Mouse (Mus musculus) forebrain, postnatal 0 days (tissue): ENCODE results near the gene Lrrc20. TPM values are rescaled to one million over a fixed set of nuclear protein-coding genes. Genes with fewer than 3 reads are reported as not detected.

Experiments used
- ATAC-seq: fragments of 200-750 bp; cut with Nextera tagmentation; 2 replicates; pipeline ENCODE4 v1.8.0; 2017; ENCODE audit warnings: mild to moderate bottlenecking, moderate library complexity
- DNase-seq: peaks from one replicate; pipeline ENCODE4 v3.0.0-alpha.2; 2015
- H3K27ac ChIP-seq: fragments of 300-500 bp; sonication (generic); 2 replicates; pipeline ENCODE4 v1.5.1; 2014; ENCODE audit warnings: low read depth, mild to moderate bottlenecking, antibody characterized with exemption, low read length, moderate library complexity, mixed read lengths
- H3K27me3 ChIP-seq: fragments of 300-500 bp; sonication (generic); 2 replicates; pipeline ENCODE4 v1.6.1; 2014; ENCODE audit warnings: mild to moderate bottlenecking, low read length, mixed read lengths; ENCODE audit not compliant: insufficient read depth
- H3K36me3 ChIP-seq: fragments of 300-500 bp; sonication (generic); 2 replicates; pipeline ENCODE4 v1.6.1; 2014; ENCODE audit warnings: mild to moderate bottlenecking, moderate library complexity; ENCODE audit not compliant: insufficient read depth
- H3K4me1 ChIP-seq: fragments of 300-500 bp; sonication (generic); 2 replicates; pipeline ENCODE4 v1.6.1; 2014; ENCODE audit warnings: antibody characterized with exemption; ENCODE audit not compliant: insufficient read depth
- H3K4me2 ChIP-seq: fragments of 300-500 bp; sonication (generic); 2 replicates; pipeline ENCODE4 v1.6.1; 2014; ENCODE audit warnings: low read depth, mild to moderate bottlenecking, moderate library complexity
- H3K4me3 ChIP-seq: fragments of 300-500 bp; sonication (generic); 2 replicates; pipeline ENCODE4 v1.5.1; 2014; ENCODE audit warnings: low read depth, low read length, mixed read lengths
- H3K9ac ChIP-seq: fragments of 300-500 bp; sonication (generic); 2 replicates; pipeline ENCODE4 v1.6.1; 2014; ENCODE audit warnings: mild to moderate bottlenecking
- H3K9me3 ChIP-seq: fragments of 300-500 bp; sonication (generic); 2 replicates; pipeline ENCODE4 v1.6.1; 2016; ENCODE audit warnings: low read length
- CTCF ChIP-seq: sonication (generic); IDR thresholded peaks from 2 replicates; pipeline ENCODE4 v1.5.1; 2016; ENCODE audit warnings: antibody characterized with exemption, control low read depth, low read depth
- WGBS: fragments of 180-500 bp; shearing (Covaris S2); extraction: QIAGEN DNeasy Blood & Tissue Kit; methylation state at CpG from one replicate; pipeline ENCODE4 v1.1.7; 2014; 5-methylcytosine and 5-hydroxymethylcytosine counted together
- polyA plus RNA-seq: library from polyadenylated mRNA; unstranded; fragments of >200 nt; fragmentation: Nextera tagmentation; extraction: Ambion mirVana; gene quantifications from 2 replicates; pipeline ENCODE4 v1.2.1, GENCODE M21; 2015
- total RNA-seq: library from RNA; depleted of rRNA; stranded (reverse); fragments of >200 nt; gene quantifications from 2 replicates; pipeline ENCODE4 v1.2.3, GENCODE M21; 2014; rRNA removed

Lrrc20 gene
- total RNA-seq (16.8 and 19.5 TPM in 2 replicates), polyA plus RNA-seq (15.9 and 16.0 TPM in 2 replicates)

- no peaks in the 10 kb centered on the region for H3K9me3 ChIP-seq
- ATAC-seq (peak; percentile 100), DNase-seq (peak; percentile 97)
- H3K27ac ChIP-seq = peak within 1 kb of the TSS; percentile 71; the same call in 1 of the 2 replicates
- 1% methylated on average over 70 of the region's 70 CpGs for WGBS
- H3K4me2 ChIP-seq = peak within 1 kb of the TSS; percentile 90
- no peaks in the 10 kb centered on the region for H3K36me3 ChIP-seq
- TF ChIP-seq CTCF = peak; percentile 37
- H3K9ac ChIP-seq = peak within 1 kb of the TSS; percentile 69
- peak within 1 kb of the TSS; percentile 92 for H3K4me3 ChIP-seq
- no peaks in the 10 kb centered on the region for H3K4me1 ChIP-seq
- no peaks in the 10 kb centered on the region for H3K27me3 ChIP-seq
These were observed at the start of gene Lrrc20 for GRCm38 (mm10) chr10:61475594-61476439. Gene Lrrc20 (plus strand): TSS chr10:61475801.

- peaks cover 21% of the 10 kb centered on the region for H3K36me3 ChIP-seq
- ATAC-seq (no peak), DNase-seq (no peak)
- TF ChIP-seq CTCF = no peak
- no peaks in the 10 kb centered on the region for H3K9me3 ChIP-seq
- no peak overlapping the region for H3K27ac ChIP-seq
- no peak overlapping the region for H3K4me2 ChIP-seq
- H3K4me1 ChIP-seq = no peaks in the 10 kb centered on the region
- 61% methylated on average over 2 of the region's 2 CpGs for WGBS
- no peak overlapping the region for H3K4me3 ChIP-seq
- no peak overlapping the region for H3K9ac ChIP-seq
- no peaks in the 10 kb centered on the region for H3K27me3 ChIP-seq
These were observed 49.3 kb upstream of the Lrrc20 start for GRCm38 (mm10) chr10:61426251-61426757.

- Histone ChIP-seq H3K4me2 (no peak overlapping the region), H3K9ac (no peak overlapping the region), H3K4me1 (no peaks in the 10 kb centered on the region), H3K4me3 (no peak overlapping the region), H3K27me3 (no peaks in the 10 kb centered on the region), H3K36me3 (peaks cover 29% of the 10 kb centered on the region), H3K27ac (no peak overlapping the region), H3K9me3 (no peaks in the 10 kb centered on the region)
- DNase-seq = no peak
- TF ChIP-seq CTCF = no peak
- WGBS = 81% methylated on average over 6 of the region's 6 CpGs
- ATAC-seq = no peak
These were observed 47.6 kb upstream of the Lrrc20 start for GRCm38 (mm10) chr10:61427951-61428350.

- no peak overlapping the region for H3K9ac ChIP-seq
- H3K27me3 ChIP-seq = no peaks in the 10 kb centered on the region
- H3K4me2 ChIP-seq = no peak overlapping the region
- peaks cover 34% of the 10 kb centered on the region for H3K36me3 ChIP-seq
- DNase-seq (no peak), ATAC-seq (no peak)
- no peak overlapping the region for H3K4me3 ChIP-seq
- WGBS = 47% methylated on average over 4 of the region's 4 CpGs
- no peaks in the 10 kb centered on the region for H3K4me1 ChIP-seq
- H3K27ac ChIP-seq = no peak overlapping the region
- H3K9me3 ChIP-seq = no peaks in the 10 kb centered on the region
- TF ChIP-seq CTCF = no peak
These were observed 47.2 kb upstream of the Lrrc20 start for GRCm38 (mm10) chr10:61428416-61428815.

- H3K27me3 ChIP-seq = no peaks in the 10 kb centered on the region
- no peaks in the 10 kb centered on the region for H3K9me3 ChIP-seq
- H3K4me2 ChIP-seq = no peak overlapping the region
- no peak overlapping the region for H3K4me3 ChIP-seq
- no peak for TF ChIP-seq CTCF
- 89% methylated on average over 5 of the region's 5 CpGs for WGBS
- peaks cover 40% of the 10 kb centered on the region for H3K36me3 ChIP-seq
- H3K4me1 ChIP-seq = no peaks in the 10 kb centered on the region
- ATAC-seq (no peak), DNase-seq (no peak)
- no peak overlapping the region for H3K9ac ChIP-seq
- H3K27ac ChIP-seq = no peak overlapping the region
These were observed 46.6 kb upstream of the Lrrc20 start for GRCm38 (mm10) chr10:61429043-61429442.

GRCm38 (mm10) chr10:61431375-61431774 lies 44.2 kb upstream of the Lrrc20 start:
- Histone ChIP-seq H3K36me3 (peaks cover 48% of the 10 kb centered on the region), H3K9me3 (no peaks in the 10 kb centered on the region), H3K27me3 (no peaks in the 10 kb centered on the region), H3K27ac (no peak overlapping the region), H3K9ac (no peak overlapping the region), H3K4me3 (no peak overlapping the region), H3K4me2 (no peak overlapping the region), H3K4me1 (no peaks in the 10 kb centered on the region)
- DNase-seq (no peak), ATAC-seq (no peak)
- TF ChIP-seq CTCF = no peak
- 84% methylated on average over 9 of the region's 9 CpGs for WGBS

GRCm38 (mm10) chr10:61440202-61440800 lies 35.3 kb upstream of the Lrrc20 start:
- Histone ChIP-seq H3K4me3 (no peak overlapping the region), H3K27me3 (no peaks in the 10 kb centered on the region), H3K9ac (no peak overlapping the region), H3K4me2 (no peak overlapping the region), H3K4me1 (peaks cover 11% of the 10 kb centered on the region; the same call in 1 of the 2 replicates), H3K27ac (no peak overlapping the region), H3K9me3 (no peaks in the 10 kb centered on the region), H3K36me3 (no peaks in the 10 kb centered on the region)
- ATAC-seq (no peak), DNase-seq (no peak)
- 93% methylated on average over 7 of the region's 7 CpGs for WGBS
- no peak for TF ChIP-seq CTCF
